Mouse (Mus musculus) lung, adult 10 weeks (tissue): ENCODE data around the gene Dlec1. TPM values are rescaled to one million over a fixed set of nuclear protein-coding genes. Genes with fewer than 3 reads are reported as not detected.

ENCODE experiments used
- polyA plus RNA-seq: library from polyadenylated mRNA; stranded (reverse); fragments of 350-450 nt; fragmentation: Illumina TruSeq; extraction: RNeasy Lipid Tissue Mini Kit (QIAGEN cat#74804); gene quantifications from one replicate; pipeline ENCODE4 v1.2.3, GENCODE M21; 2014; ENCODE audit warnings: low read depth, low replicate concordance; ENCODE audit not compliant: insufficient read depth

Dlec1 gene
- 2.2 TPM for polyA plus RNA-seq

DNA sequence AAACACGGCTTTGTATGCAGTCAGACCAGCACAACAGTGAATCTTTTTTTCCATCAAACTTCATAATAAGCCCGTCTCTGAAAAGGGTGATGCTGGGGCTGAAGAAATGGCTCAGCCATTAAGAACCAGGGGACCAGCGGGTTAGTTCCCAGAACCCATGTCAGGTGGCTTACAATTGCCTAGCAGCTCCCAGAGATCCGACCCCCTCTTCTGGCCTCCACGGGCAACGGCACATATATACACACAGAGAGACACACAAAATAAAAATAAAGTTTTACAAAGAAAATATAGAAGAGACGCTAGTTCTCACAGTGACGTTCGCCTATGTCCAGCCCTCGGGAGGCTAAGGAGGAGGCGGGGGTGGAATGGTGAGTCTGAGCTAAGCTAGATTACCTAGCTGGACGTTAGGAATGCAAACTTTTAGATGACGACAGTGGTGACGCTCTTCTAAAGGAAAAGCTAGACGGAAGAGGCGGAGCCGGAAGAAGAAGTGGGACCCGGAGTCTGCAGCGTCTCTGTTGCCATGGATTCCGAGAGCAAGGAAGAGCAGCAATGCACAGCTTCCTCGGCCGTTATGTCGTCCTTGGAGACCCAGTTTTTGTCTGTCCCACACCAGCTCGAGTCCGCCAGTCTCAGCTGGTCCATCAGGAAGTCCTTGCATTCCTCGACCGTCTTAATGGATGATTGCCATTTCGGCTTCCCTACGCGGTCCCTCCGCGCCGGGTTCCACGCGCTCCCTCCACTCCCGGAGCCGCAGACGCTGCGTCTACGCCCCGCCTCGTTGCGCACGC lies at the start of gene Dlec1:
Dlec1 (plus strand) TSS at position 487 of the 791 bp plus-strand sequence.

DNA sequence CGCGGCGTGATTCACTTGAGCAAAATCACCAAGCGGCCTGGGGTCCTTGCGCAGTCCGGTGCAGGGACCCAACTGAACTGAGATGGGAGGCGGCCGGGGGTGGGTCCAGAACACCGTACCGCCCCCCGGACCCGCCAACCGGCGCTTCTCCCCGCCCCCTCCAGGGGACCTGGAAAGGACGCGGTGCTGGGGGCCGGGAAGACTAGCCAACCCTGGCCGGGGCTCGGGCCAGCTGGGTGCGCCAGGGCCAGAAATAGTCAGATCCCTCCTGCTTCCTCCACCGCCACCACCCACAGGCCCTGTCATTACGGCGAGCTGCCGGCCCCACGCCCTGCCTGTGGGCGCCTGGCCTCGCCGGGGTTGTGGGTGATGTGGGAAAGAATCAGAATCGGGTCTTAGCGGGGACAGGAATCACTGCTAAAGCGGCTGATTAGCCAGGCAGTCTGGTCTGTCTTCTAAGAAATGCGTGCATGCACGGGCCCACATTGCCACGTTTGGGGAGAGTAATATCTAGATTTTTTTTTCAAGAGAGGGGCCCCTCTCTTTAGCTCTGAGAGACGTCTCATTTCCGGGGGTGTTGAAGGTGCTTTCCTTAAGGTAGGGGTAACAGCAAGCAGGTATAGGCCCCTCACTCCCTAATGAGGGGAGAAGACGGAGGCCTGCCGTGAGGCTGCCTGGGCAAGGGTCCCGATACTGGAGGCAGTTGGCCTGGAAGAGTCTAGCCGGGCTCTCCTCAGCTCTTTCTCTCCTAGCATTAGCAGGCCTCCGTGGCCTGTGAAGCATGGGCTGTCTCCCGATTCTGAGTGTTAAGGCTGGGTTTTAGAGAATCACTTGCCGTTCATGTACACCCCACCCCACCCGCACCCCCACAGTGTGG lies 8.6 kb upstream of the Dlec1 start, which contains the start of gene Plcd1:
Plcd1 (minus strand) TSS at position 84 of the 877 bp plus-strand sequence.

DNA sequence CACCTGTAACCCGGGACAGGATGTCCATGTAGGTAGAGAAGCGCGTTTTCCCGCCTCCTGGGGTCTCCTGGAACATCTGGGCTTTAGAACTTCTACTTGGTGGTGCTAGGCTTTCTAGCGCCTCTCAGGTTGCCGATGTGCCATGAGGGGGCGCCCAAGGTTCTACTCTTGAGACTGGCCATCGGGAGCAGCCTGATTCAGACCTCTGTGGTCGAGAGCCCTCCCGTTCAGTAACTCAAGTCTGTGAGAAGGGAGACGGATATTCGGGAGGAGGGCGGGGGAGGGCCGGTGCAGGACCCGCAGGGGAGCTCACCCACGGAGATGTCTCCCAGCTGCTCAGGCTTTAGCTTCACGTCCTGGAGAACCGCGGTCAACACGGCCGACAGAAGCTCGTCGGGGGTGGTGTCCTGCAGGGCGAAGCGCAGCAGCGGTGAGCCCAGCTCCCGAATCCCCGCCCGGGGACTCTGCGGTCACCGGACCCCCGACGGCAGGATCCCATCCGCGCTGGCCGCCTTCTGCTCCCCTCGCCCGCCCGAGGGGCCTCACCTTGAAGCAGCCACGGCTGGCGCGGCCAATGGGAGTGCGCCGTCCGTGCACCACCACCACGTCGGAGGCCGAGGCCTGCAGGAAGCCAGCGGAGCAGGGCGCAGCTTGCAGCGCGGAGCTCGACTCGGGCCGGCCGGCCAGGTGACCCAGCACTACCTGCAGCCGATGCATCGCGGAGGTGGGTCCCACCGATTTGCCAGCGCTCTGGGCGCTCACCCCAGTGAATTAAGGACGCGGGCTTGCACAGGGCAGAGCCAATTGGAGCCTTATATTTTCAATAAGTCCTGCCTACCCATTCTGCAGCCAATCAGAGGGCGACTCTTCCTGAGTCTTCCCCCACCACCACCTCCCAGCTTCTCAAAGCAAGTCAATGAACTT lies 54.3 kb downstream of the Dlec1 start, which contains the start of gene Acaa1b:
Acaa1b (minus strand) TSS at position 816 of the 924 bp plus-strand sequence.

DNA sequence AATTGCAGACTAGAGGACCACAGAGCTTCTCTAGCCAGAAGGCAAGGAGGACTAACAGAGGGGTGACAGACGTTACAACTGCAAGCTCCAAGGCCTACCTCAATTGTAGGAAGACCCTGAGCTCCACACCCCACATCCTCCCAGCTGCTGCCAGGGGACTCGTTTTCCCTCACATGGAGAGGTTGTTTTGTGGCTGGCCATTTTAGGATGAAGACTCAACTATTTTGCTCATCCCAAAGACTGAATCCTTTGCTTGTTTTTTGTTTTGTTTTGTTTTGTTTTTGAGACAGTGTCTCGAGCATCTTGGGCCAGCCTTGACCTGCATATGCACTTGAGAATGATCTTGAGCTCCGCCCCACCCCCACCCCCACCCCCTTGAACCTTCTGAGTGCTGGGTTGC lies 56.6 kb downstream of the Dlec1 start, which contains the start of gene Gm47289:
Gm47289 (plus strand) TSS at position 301 of the 400 bp plus-strand sequence.

Other genes starting within 250 kb of the Dlec1 start
- 28.4 TPM for gene Ctdspl, start 176.0 kb upstream of the Dlec1 start, polyA plus RNA-seq
- gene Vill, start 49.7 kb upstream of the Dlec1 start, polyA plus RNA-seq = 10.7 TPM
- gene Plcd1, start 9.0 kb upstream of the Dlec1 start, polyA plus RNA-seq = 6.0 TPM
- gene Acaa1b, start 54.6 kb downstream of the Dlec1 start, polyA plus RNA-seq = 11.7 TPM
- gene Gm47289, start 56.7 kb downstream of the Dlec1 start, polyA plus RNA-seq = not detected
- not detected for gene Slc22a13, start 106.6 kb downstream of the Dlec1 start, polyA plus RNA-seq
- 17.2 TPM for gene Oxsr1, start 219.9 kb downstream of the Dlec1 start, polyA plus RNA-seq
- gene Acaa1a, start 237.2 kb downstream of the Dlec1 start, polyA plus RNA-seq = 104 TPM
- 35.8 TPM for gene Myd88, start 238.9 kb downstream of the Dlec1 start, polyA plus RNA-seq